Mouse (Mus musculus) right cerebral cortex, postnatal 14 days (tissue): ENCODE measurements at regions not wholly inside any gene's neighbourhood (a gene's known extent, or its start where the extent isn't known, plus 50 kb on each side); places are given as distances from the start of the nearest gene placed in this dataset.
A peak's percentile ranks its signal among the peaks of the same experiment; 100 is the strongest.

ENCODE experiments used
- DNase-seq: peaks from one replicate; pipeline ENCODE4 v3.0.0; 2022

GRCm38 (mm10) chrX:107577501-107577900 lies 90.3 kb upstream of the Tbx22 start:
- peak; percentile 15 for DNase-seq
